Mouse (Mus musculus): Measurements from ENCODE around the gene Espn.

- no peak for TF ChIP-seq TAL1 (IDR thresholded peaks at IDR 0.05; ENCODE audit: low read length)
- TF ChIP-seq GATA1 (IDR thresholded peaks at IDR 0.05; ENCODE audit: low read length) = no peak
Measured at GRCm38 (mm10) chr4:152125161-152126025, 26.8 kb downstream of the Espn start.

Measured in erythroblast, embryonic 14.5 days (primary cell).